Mouse (Mus musculus) 3134 (cell line): ENCODE measurements around the gene Olfr512.

ENCODE experiments used
- DNase-seq: peaks from one replicate; pipeline ENCODE4 v3.0.0-alpha.2; 2011; ENCODE audit warnings: low spot score; ENCODE audit not compliant: insufficient read length; ENCODE audit errors: extremely low read depth

Gene Olfr512

GRCm38 (mm10) chr7:108713020-108713419 is at the start of gene Olfr512:
Gene Olfr512 (plus strand): TSS chr7:108713320.
- no peak for DNase-seq

GRCm38 (mm10) chr7:108666118-108666517 is 47.0 kb upstream of the Olfr512 start, which contains the start of gene Olfr510:
Gene Olfr510 (plus strand): TSS chr7:108666418.
- no peak for DNase-seq

DNA sequence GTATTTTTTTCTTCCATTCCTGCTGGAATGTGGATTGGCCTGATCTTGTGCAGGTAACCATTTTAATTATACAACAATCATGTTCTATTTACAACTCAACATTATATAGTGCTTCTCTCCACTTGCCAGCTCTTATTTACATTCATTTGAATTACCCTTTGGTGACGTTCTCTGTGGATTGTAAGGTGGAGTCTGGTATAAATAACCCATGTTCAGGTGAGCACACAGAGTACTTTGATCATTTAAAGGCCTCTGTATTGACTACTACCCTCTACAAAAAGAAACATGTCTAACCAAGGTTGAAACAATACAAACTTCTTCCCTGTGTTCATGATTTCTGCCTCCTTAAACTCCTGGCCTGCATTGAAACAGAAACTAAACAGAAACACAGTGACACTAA is 42.1 kb upstream of the Olfr512 start:
- DNase-seq = no peak

GRCm38 (mm10) chr7:108678886-108679285 is 34.2 kb upstream of the Olfr512 start:
- no peak for DNase-seq

DNA sequence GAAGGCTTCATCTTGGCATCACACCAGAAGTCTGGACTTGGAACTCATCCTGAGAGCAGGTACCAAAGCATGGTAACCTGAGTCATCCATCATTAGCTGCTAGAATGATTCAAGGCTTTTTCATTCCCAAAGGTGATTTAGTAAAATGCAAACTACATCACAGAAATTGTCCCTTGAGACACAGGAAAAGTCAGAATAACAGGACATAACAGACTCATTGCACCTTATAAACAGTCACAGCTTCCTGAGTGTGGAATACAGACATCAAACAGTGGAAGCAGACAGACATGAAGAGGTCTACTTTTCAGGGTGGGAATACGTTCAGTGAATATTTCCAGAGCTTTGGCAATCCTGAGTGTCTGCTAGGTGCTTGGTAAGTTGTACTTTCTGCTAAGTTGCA is 37.6 kb downstream of the Olfr512 start, which contains the start of gene Olfr513:
Olfr513 (plus strand) TSS at position 301 of the 400 bp plus-strand sequence.
- DNase-seq = no peak

GRCm38 (mm10) chr7:108760411-108760810 is 47.3 kb downstream of the Olfr512 start:
- no peak for DNase-seq
